Mouse (Mus musculus): ENCODE results near the gene Tipin. TPM values are rescaled to one million over a fixed set of nuclear protein-coding genes. Genes with fewer than 3 reads are reported as not detected.
A peak's percentile ranks its signal among the peaks of the same experiment; 100 is the strongest.

Gene Tipin
- polyA plus RNA-seq, 1 experiment from 2014 or later, result 70.2 TPM

GRCm38 (mm10) chr9:64240116-64240515, 41.3 kb upstream of the Tipin start:
- Histone ChIP-seq H3K9me3 (ENCODE audit: low read length) (no peaks in the 10 kb centered on the region), H3K36me3 (ENCODE audit: insufficient read depth, low read length) (no peaks in the 10 kb centered on the region), H3K4me3 (ENCODE audit: low read depth, low read length) (no peak overlapping the region), H3K27ac (ENCODE audit: low read length) (no peak overlapping the region), H3K4me2 (replicated peaks; ENCODE audit: low read depth, low read length) (no peak overlapping the region), H3K9ac (replicated peaks; ENCODE audit: low read depth) (no peak overlapping the region), H3K27me3 (replicated peaks; ENCODE audit: insufficient read depth, low read length) (no peaks in the 10 kb centered on the region), H3K4me1 (ENCODE audit: insufficient read depth, low read depth, low read length) (no peaks in the 10 kb centered on the region; the same call in 1 of the 2 replicates)
- DNase-seq (ENCODE audit: low spot score), result no peak
- no peak for TF ChIP-seq CTCF (IDR thresholded peaks at IDR 0.05)
- TF ChIP-seq EP300 (IDR thresholded peaks at IDR 0.05), result no peak
- WGBS, result 39% methylated on average over 2 of the region's 2 CpGs
- ATAC-seq, result no peak

- Histone ChIP-seq H3K36me3 (ENCODE audit: insufficient read depth, low read length) (no peaks in the 10 kb centered on the region), H3K4me2 (replicated peaks; ENCODE audit: low read depth, low read length) (no peak overlapping the region), H3K27ac (ENCODE audit: low read length) (no peak overlapping the region), H3K9me3 (ENCODE audit: low read length) (no peaks in the 10 kb centered on the region), H3K9ac (replicated peaks; ENCODE audit: low read depth) (no peak overlapping the region), H3K27me3 (replicated peaks; ENCODE audit: insufficient read depth, low read length) (no peaks in the 10 kb centered on the region), H3K4me1 (ENCODE audit: insufficient read depth, low read depth, low read length) (no peaks in the 10 kb centered on the region; the same call in 1 of the 2 replicates), H3K4me3 (ENCODE audit: low read depth, low read length) (no peak overlapping the region; the same call in 1 of the 2 replicates)
- DNase-seq (ENCODE audit: low spot score) (peak; percentile 51), ATAC-seq (peak; percentile 21; the same call in 1 of the 2 replicates)
- WGBS, result 26% methylated on average over 8 of the region's 8 CpGs
- TF ChIP-seq EP300 (IDR thresholded peaks at IDR 0.05) (no peak), CTCF (IDR thresholded peaks at IDR 0.05) (no peak)
Measured at GRCm38 (mm10) chr9:64240681-64241080, 40.7 kb upstream of the Tipin start.

GRCm38 (mm10) chr9:64242381-64242831, 39.0 kb upstream of the Tipin start:
- no peaks in the 10 kb centered on the region for H3K9me3 ChIP-seq (ENCODE audit: low read length)
- WGBS, result 26% methylated on average over 6 of the region's 6 CpGs
- DNase-seq (ENCODE audit: low spot score) (peak; percentile 58), ATAC-seq (peak; percentile 44)
- H3K4me1 ChIP-seq (ENCODE audit: insufficient read depth, low read depth, low read length), result no peaks in the 10 kb centered on the region; the same call in 1 of the 2 replicates
- H3K27me3 ChIP-seq (replicated peaks; ENCODE audit: insufficient read depth, low read length), result no peaks in the 10 kb centered on the region
- H3K36me3 ChIP-seq (ENCODE audit: insufficient read depth, low read length), result no peaks in the 10 kb centered on the region
- TF ChIP-seq CTCF (IDR thresholded peaks at IDR 0.05), result no peak
- no peak for TF ChIP-seq EP300 (IDR thresholded peaks at IDR 0.05)
- H3K27ac ChIP-seq (ENCODE audit: low read length), result peak overlapping the region; percentile 14; the same call in 1 of the 2 replicates
- no peak overlapping the region for H3K9ac ChIP-seq (replicated peaks; ENCODE audit: low read depth)
- H3K4me3 ChIP-seq (ENCODE audit: low read depth, low read length), result no peak overlapping the region
- no peak overlapping the region for H3K4me2 ChIP-seq (replicated peaks; ENCODE audit: low read depth, low read length)

DNA sequence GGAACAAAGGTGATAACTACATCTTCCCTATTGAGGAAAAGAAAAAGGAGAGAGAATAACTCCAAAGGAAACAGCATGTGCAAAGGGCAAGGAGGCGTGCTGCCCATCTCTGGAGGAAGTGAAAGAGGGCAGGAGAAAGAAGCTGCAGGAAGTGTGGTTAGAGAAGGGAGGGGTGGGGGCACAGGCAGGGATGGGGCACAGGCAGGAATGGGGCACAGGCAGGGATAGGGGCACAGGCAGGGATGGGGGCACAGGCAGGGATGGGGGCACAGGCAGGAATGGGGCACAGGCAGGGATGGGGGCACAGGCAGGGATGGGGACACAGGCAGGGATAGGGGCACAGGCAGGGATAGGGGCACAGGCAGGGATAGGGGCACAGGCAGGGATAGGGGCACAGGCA, 32.0 kb upstream of the Tipin start:
- 67% methylated on average over 1 of the region's 1 CpGs for WGBS
- no peak overlapping the region for H3K4me3 ChIP-seq (ENCODE audit: low read depth, low read length)
- no peak overlapping the region for H3K9ac ChIP-seq (replicated peaks; ENCODE audit: low read depth)
- H3K4me2 ChIP-seq (replicated peaks; ENCODE audit: low read depth, low read length), result no peak overlapping the region
- no peak for TF ChIP-seq EP300 (IDR thresholded peaks at IDR 0.05)
- no peaks in the 10 kb centered on the region for H3K9me3 ChIP-seq (ENCODE audit: low read length)
- no peak for ATAC-seq
- no peak overlapping the region for H3K27ac ChIP-seq (ENCODE audit: low read length)
- H3K4me1 ChIP-seq (ENCODE audit: insufficient read depth, low read depth, low read length), result peaks cover 10% of the 10 kb centered on the region; the same call in 1 of the 2 replicates
- no peaks in the 10 kb centered on the region for H3K36me3 ChIP-seq (ENCODE audit: insufficient read depth, low read length)
- DNase-seq (ENCODE audit: low spot score), result peak; percentile 24
- no peaks in the 10 kb centered on the region for H3K27me3 ChIP-seq (replicated peaks; ENCODE audit: insufficient read depth, low read length)

- Histone ChIP-seq H3K9me3 (ENCODE audit: low read length) (no peaks in the 10 kb centered on the region), H3K4me1 (ENCODE audit: insufficient read depth, low read depth, low read length) (peaks cover 10% of the 10 kb centered on the region; the same call in 1 of the 2 replicates), H3K27ac (ENCODE audit: low read length) (no peak overlapping the region), H3K4me3 (ENCODE audit: low read depth, low read length) (no peak overlapping the region), H3K36me3 (ENCODE audit: insufficient read depth, low read length) (no peaks in the 10 kb centered on the region), H3K27me3 (replicated peaks; ENCODE audit: insufficient read depth, low read length) (no peaks in the 10 kb centered on the region), H3K4me2 (replicated peaks; ENCODE audit: low read depth, low read length) (no peak overlapping the region), H3K9ac (replicated peaks; ENCODE audit: low read depth) (no peak overlapping the region)
- no peak for TF ChIP-seq CTCF (IDR thresholded peaks at IDR 0.05)
- TF ChIP-seq EP300 (IDR thresholded peaks at IDR 0.05), result no peak
- no peak for ATAC-seq
- DNase-seq (ENCODE audit: low spot score), result no peak
Measured at GRCm38 (mm10) chr9:64250111-64250730, 31.2 kb upstream of the Tipin start.

GRCm38 (mm10) chr9:64252591-64253020, 28.8 kb upstream of the Tipin start:
- Histone ChIP-seq H3K9ac (replicated peaks; ENCODE audit: low read depth) (peak overlapping the region; percentile 85), H3K27me3 (replicated peaks; ENCODE audit: insufficient read depth, low read length) (no peaks in the 10 kb centered on the region), H3K4me2 (replicated peaks; ENCODE audit: low read depth, low read length) (peak overlapping the region; percentile 73), H3K27ac (ENCODE audit: low read length) (peak overlapping the region; percentile 90), H3K4me1 (ENCODE audit: insufficient read depth, low read depth, low read length) (peaks cover 10% of the 10 kb centered on the region; the same call in 1 of the 2 replicates), H3K36me3 (ENCODE audit: insufficient read depth, low read length) (no peaks in the 10 kb centered on the region), H3K4me3 (ENCODE audit: low read depth, low read length) (peak overlapping the region; percentile 92), H3K9me3 (ENCODE audit: low read length) (no peaks in the 10 kb centered on the region)
- ATAC-seq (no peak), DNase-seq (ENCODE audit: low spot score) (peak; percentile 44)
- TF ChIP-seq EP300 (IDR thresholded peaks at IDR 0.05) (no peak), CTCF (IDR thresholded peaks at IDR 0.05) (peak; percentile 13; the same call in 1 of the 2 replicates)
- 0% methylated on average over 16 of the region's 16 CpGs for WGBS
